Mouse (Mus musculus) liver, adult (tissue): ENCODE results near the gene Pon1.

Experiments used
- GATA4 ChIP-seq: IDR thresholded peaks from 2 replicates; pipeline ENCODE4 v1.6.1; 2014; ENCODE audit warnings: mild to moderate bottlenecking, low read length; ENCODE audit not compliant: insufficient replicate concordance

Pon1 gene

DNA sequence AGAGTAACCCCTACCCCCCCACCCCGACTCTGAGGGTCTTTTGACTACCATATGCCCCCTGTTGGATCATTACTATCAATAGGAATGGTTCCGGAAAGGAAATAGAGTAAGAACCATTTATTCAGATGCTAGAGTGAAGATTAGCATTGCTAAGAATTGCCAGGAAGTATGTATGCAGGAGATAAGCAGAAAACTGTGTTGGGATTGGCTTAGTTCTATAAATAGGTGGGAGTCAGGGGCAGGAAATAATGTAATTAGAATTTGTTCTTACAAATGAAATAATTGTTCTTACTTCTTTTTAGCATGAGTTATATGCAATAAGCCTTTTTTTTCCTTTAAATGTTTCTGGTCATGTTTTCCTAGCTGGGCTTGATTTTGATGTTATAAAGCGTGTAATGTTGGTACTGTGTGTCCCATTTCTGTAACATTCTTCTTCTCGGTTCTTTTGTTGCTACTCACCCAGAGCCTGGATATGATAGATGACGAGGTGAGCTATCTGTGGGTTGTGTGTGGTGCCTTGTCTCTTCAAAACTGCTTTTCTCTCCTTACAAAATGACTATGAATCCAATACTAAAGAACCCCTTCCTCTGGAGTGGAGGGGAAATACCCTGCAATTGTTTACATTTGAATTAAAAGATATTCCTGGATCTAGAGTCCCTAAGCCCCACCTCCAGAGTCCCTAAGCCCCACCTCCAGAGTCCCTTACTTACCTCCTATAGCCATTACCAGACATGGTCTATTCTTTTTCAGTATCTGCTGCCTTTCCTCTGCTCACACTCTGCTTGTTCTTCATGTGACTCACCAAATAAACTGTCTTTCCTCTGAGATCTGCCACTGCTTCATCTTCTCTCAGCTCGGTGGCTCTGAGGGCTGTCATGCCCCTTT, 37.0 kb downstream of the Pon1 start:
- TF ChIP-seq GATA4, result no peak

- TF ChIP-seq GATA4, result no peak
These were observed 38.3 kb downstream of the Pon1 start for GRCm38 (mm10) chr6:5155313-5155927.

DNA sequence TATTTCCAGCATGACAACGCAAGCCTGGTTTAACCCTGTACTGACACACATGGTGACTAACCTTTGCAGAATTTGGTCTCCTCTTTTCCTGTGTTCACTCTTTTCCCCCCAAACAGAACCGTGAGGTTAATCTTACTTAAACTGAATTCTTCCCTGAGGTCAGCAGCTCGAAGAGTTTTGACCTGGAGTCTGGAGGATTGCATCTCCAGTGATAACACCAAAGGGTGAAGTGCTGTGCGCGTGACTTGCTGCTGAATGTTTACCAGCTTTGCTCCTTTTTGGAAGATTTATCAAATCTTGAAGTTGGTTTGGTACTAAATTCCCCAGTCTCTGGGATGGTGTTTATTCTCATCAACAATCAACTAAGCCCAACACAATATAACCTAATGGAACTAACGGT, 39.0 kb downstream of the Pon1 start:
- TF ChIP-seq GATA4, result no peak

- no peak for TF ChIP-seq GATA4
These were observed 41.6 kb downstream of the Pon1 start for GRCm38 (mm10) chr6:5152185-5152584.

DNA sequence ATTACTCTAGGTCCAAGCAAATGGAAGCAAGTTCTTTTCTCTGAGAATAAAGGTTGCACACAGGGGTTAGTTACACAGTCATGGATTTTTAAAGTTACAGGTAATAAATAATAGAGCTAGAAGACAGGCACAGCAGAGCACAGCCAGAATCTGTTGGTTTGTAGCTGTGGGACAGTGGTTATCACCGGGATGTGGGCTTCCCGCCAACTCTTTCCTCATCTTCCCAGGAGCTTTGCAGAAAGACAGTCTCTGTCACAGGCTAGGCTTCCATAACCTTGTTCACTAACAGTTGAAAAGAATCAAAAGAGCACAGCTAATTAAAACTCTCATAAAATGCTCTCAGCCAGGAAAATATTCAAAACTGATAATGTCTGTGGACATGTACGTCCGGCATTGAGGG, 42.6 kb downstream of the Pon1 start:
- TF ChIP-seq GATA4, result no peak

DNA sequence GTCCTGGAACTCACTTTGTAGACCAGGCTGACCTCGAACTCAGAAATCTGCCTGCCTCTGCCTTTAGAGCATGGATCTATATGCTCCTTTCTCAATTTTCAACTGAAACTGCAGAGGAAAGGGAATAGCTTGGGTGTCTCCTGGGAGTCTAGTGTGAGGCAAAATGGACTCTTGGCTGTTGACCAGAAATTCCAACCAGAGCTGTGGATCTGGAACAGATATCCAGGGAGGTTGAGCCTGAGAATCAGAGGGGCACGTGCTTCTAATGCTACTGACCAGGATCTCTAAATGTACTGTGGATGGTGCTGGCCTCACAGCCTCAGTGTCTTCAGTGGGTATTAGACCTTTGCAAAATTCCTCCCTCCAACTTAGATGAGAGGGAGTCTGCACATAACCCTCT, 43.8 kb downstream of the Pon1 start:
- TF ChIP-seq GATA4, result no peak

DNA sequence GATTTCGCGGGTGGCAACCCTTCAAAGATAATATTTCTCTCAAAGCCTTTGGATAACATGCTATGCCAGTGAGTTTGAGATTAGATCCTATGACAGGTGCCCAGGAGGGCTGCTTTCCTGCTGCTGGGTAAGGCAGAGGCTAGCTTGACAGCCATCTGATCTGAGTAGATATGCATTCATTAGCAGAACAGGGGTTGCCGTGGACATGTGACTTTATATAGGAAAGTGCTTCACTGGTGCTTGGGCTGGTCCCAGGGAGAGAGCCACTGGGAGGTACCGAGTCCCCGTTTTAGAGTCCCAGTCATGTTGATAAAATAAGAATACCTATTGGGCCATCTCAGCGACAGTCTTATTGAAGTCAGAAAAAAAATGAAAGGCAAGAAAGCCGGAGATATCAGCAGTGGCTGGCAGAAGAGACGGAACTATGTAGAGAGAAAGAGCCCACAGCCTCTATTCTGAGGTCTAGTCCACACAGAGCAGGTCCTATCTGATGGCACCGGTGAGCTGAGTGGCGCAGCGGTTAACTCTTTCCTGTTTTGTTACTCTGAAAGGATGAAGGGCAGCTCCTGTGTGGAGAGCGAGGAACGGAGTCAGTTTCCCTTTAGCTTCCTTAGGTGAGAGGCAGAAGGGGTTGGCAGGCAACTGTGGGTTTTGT, 46.1 kb downstream of the Pon1 start:
- TF ChIP-seq GATA4, result no peak

DNA sequence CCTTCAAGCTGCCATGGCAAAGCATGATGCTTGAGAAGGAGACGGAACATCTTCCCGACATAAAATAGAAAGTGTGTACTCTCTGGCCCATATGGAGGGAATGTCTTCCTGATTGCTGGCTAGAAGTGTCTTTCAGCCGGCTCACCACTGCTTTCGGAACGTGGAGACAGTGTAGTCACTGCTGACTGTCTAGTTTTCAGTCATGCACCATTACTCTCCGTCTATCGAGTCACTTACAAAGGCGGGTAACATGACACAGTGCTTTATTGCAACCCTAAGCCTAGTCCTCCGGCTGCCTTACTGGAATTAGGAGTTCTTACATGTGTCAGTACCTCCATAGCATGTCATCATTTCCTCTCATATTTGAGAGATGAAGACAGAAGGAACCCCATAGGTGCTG, 54.1 kb downstream of the Pon1 start:
- no peak for TF ChIP-seq GATA4

DNA sequence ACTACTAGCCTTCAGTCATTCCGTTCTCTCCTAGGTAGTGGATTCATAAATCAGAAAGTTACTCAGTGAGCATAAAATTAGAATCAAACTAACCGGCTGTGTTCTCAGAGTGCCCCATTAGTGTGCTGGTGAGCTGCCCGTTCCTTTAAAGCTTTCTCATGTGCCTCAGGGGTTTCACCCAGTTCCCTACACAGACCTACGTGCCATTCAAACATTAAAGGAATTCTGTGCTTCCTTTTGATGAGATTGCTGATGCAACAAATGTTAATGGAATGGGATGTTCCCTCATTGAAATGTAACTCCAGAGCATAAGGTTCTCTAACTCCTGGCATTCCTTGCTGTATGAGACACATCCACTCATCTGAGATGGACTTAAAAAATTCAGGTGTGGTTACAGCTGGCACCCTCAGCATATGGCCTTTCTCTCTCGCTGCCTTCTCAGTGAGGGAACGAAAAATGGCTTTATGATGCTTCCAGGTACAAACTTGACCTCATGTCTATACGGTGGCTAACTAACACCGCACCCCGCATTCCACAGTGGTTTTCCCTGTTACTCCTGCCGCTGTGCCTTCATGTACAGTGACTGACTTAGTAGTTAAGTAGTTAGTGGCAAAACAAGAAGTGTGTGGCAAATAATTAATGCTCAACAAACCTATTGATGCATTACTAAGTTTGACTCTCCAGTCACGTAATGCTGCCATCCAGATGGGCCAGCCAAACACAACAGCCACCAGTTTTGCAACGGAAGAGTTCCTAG, 54.7 kb downstream of the Pon1 start:
- no peak for TF ChIP-seq GATA4

DNA sequence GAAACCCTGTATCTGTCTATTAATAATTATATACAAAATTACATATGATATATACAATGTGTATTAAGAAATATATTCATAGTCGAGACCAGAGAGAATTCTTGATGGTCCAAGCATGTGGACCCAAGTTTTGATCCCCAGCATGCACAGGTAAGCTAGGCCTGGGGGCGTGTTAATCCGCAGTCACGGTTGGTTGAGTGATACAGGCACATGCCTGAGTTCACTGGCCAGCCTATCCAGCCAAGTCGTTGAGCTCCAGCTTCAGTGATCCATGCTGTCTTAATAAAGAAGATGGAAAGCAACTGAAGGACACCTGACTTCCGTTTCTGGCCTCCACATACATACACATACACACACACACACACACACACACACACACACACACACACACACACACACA, 57.7 kb downstream of the Pon1 start:
- no peak for TF ChIP-seq GATA4

DNA sequence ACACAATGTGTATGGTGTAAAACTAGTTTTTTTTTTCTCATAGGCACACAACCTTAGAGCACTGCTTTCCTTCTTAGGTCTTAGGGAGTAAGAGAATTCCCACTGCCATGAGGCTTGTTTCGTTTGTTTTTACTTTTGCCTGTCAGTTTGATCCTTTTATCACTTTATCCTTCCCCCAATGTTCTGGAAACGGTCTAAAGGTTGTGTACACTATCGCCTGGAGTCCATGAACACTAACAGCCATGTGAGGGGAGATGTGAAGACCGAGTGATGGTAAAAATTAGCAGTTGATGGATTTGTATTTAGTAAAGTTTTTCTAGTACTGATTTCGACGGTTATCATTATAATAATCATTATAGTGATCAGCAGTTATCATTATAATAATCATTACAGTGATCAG, 58.8 kb downstream of the Pon1 start:
- TF ChIP-seq GATA4, result no peak

DNA sequence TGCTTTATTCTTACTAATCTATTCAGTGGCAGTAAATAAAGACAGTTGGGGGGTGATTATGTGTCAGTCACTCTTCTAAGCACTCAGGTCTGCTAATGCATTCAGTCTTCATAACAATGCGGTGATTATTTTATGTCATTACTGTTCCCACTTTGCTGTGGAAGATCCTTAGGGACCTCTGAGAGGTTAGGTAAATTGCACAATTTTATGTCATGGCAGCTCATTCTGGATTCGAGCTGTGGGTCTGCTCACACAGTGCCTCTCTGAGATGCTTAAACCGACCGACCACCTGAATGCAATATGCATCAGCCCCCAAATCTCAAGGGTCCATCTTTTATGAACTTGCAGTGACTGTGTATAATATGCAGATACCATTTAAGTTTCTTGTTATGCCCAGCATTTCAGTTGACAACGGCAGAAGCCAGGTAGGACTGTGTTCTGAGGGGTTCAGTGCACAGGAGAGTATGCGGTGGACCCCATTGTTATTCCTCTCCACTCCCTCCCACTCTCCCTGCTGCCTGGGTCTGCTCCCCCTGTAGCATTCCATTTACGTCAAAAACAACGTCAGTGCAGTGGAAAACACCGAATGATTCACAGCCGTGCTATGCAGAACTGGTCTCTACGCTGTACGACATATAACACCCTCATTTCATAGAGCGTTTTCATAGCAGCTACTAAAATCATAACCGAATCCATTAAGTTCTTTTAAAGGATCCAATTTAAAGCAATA, 64.2 kb downstream of the Pon1 start:
- no peak for TF ChIP-seq GATA4

DNA sequence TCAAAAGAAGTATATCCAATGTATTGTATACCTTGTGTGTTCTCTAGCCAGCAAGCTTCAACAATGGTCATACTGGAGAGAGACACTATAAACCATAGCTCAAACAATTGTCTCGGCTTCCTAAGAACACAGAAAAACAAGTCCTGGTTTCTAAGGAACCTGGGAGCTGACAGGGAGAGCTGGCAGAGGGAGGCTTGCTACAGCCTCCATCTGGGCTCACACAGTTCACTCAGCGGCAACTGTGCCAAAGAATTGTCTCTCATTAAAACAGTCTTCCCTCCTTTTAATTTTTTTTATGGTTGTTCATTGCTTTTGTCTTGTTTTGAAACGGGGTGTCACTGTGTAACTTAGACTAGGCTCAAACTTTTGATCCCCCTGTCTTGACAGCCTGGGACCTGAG, 73.5 kb downstream of the Pon1 start:
- TF ChIP-seq GATA4, result no peak

- no peak for TF ChIP-seq GATA4
These were observed 74.4 kb downstream of the Pon1 start for GRCm38 (mm10) chr6:5119181-5119910.
